Mouse (Mus musculus) adrenal gland, postnatal 25 days (tissue): ENCODE data around the gene Bcl7a. TPM values are rescaled to one million over a fixed set of nuclear protein-coding genes. Genes with fewer than 3 reads are reported as not detected.
A peak's percentile ranks its signal among the peaks of the same experiment; 100 is the strongest.

Experiments used
- DNase-seq: peaks from one replicate; pipeline ENCODE4 v3.0.0; 2021; ENCODE audit warnings: mixed read lengths
- long read RNA-seq: library from polyadenylated mRNA; stranded (forward); transcript quantifications from one replicate; pipeline ENCODE4 v2.0.0, GENCODE M21; 2021
- total RNA-seq: library from RNA; stranded (reverse); gene quantifications from 2 replicates; pipeline ENCODE4 v1.2.3, GENCODE M21; 2021

Bcl7a gene
- total RNA-seq: 13.7 and 15.4 TPM in 2 replicates
- long read RNA-seq, partial matches to known transcripts: 0 of 1 reads
- long read RNA-seq, other reads (novel, unspliced or antisense): 1 of 1 reads

- DNase-seq: peak; percentile 90
These were observed at the start of gene Bcl7a for GRCm38 (mm10) chr5:123343707-123344627. Bcl7a (plus strand) TSS chr5:123343834.

- no peak for DNase-seq
These were observed 49.0 kb upstream of the Bcl7a start for GRCm38 (mm10) chr5:123294653-123295052.

GRCm38 (mm10) chr5:123296224-123296806, 47.3 kb upstream of the Bcl7a start:
- no peak for DNase-seq

GRCm38 (mm10) chr5:123296972-123297754, 46.5 kb upstream of the Bcl7a start:
- no peak for DNase-seq

- no peak for DNase-seq
These were observed 45.8 kb upstream of the Bcl7a start for GRCm38 (mm10) chr5:123297830-123298229.

- no peak for DNase-seq
These were observed 45.1 kb upstream of the Bcl7a start for GRCm38 (mm10) chr5:123298526-123298925.

- DNase-seq: no peak
These were observed 43.1 kb upstream of the Bcl7a start for GRCm38 (mm10) chr5:123300496-123301034.

GRCm38 (mm10) chr5:123301780-123302521, 41.7 kb upstream of the Bcl7a start:
- DNase-seq: peak; percentile 14

- DNase-seq: no peak
These were observed 35.9 kb upstream of the Bcl7a start for GRCm38 (mm10) chr5:123307630-123308282.

- no peak for DNase-seq
These were observed 33.8 kb upstream of the Bcl7a start for GRCm38 (mm10) chr5:123309816-123310215.

GRCm38 (mm10) chr5:123310221-123310620, 33.4 kb upstream of the Bcl7a start:
- DNase-seq: no peak

GRCm38 (mm10) chr5:123313058-123313630, 30.5 kb upstream of the Bcl7a start:
- no peak for DNase-seq

GRCm38 (mm10) chr5:123313851-123314380, 29.7 kb upstream of the Bcl7a start:
- no peak for DNase-seq

GRCm38 (mm10) chr5:123315219-123315866, 28.3 kb upstream of the Bcl7a start:
- no peak for DNase-seq

GRCm38 (mm10) chr5:123317992-123318391, 25.6 kb upstream of the Bcl7a start:
- no peak for DNase-seq

GRCm38 (mm10) chr5:123320136-123320535, 23.5 kb upstream of the Bcl7a start:
- DNase-seq: no peak

- no peak for DNase-seq
These were observed 19.4 kb upstream of the Bcl7a start for GRCm38 (mm10) chr5:123324242-123324641.

- no peak for DNase-seq
These were observed 17.5 kb upstream of the Bcl7a start for GRCm38 (mm10) chr5:123326006-123326750.

- no peak for DNase-seq
These were observed 16.9 kb upstream of the Bcl7a start for GRCm38 (mm10) chr5:123326751-123327148.
